Mouse (Mus musculus) hindbrain, embryonic 15.5 days (tissue): Measurements from ENCODE around the gene H3f3b. TPM values are rescaled to one million over a fixed set of nuclear protein-coding genes. Genes with fewer than 3 reads are reported as not detected.
"Not testable (repeated sequence)": the region's sequence is repeated elsewhere in the genome, so short reads cannot be mapped to it uniquely, and the experiment has no call there.

Source experiments
- ATAC-seq: fragments of 200-750 bp; cut with Nextera tagmentation; 2 replicates; pipeline ENCODE4 v1.8.0; 2017; ENCODE audit warnings: low read depth, moderate number of reproducible peaks, moderate TSS enrichment; ENCODE audit not compliant: low FRiP score
- H3K27ac ChIP-seq: fragments of 300-500 bp; sonication (generic); replicated peaks from 2 replicates; pipeline ENCODE4 v1.5.1; 2015; ENCODE audit warnings: mild to moderate bottlenecking, inconsistent platforms
- H3K27me3 ChIP-seq: fragments of 300-500 bp; sonication (generic); 2 replicates; pipeline ENCODE4 v1.6.1; 2015; ENCODE audit warnings: control low read depth, inconsistent platforms
- H3K36me3 ChIP-seq: fragments of 300-500 bp; sonication (generic); 2 replicates; pipeline ENCODE4 v1.6.1; 2015; ENCODE audit warnings: control low read depth, inconsistent platforms
- H3K4me1 ChIP-seq: fragments of 300-500 bp; sonication (generic); replicated peaks from 2 replicates; pipeline ENCODE4 v1.6.1; 2015; ENCODE audit warnings: control low read depth, inconsistent platforms
- H3K4me2 ChIP-seq: fragments of 300-500 bp; sonication (generic); 2 replicates; pipeline ENCODE4 v1.6.1; 2015; ENCODE audit warnings: moderate library complexity, mild to moderate bottlenecking, inconsistent platforms
- H3K4me3 ChIP-seq: fragments of 300-500 bp; sonication (generic); 2 replicates; pipeline ENCODE4 v1.5.1; 2015; ENCODE audit warnings: mild to moderate bottlenecking, inconsistent platforms
- H3K9ac ChIP-seq: fragments of 300-500 bp; sonication (generic); 2 replicates; pipeline ENCODE4 v1.6.1; 2015; ENCODE audit warnings: inconsistent platforms
- H3K9me3 ChIP-seq: fragments of 300-500 bp; sonication (generic); 2 replicates; pipeline ENCODE4 v1.6.1; 2016; ENCODE audit warnings: control low read depth, inconsistent platforms
- WGBS: fragments of 180-500 bp; shearing (Covaris S2); methylation state at CpG from one replicate; pipeline ENCODE4 v1.1.7; 2015; 5-methylcytosine and 5-hydroxymethylcytosine counted together
- polyA plus RNA-seq: library from polyadenylated mRNA; unstranded; fragments of >200 nt; fragmentation: Nextera tagmentation; extraction: Ambion mirVana; gene quantifications from 2 replicates; pipeline ENCODE4 v1.2.1, GENCODE M21; 2015

The H3f3b gene
- polyA plus RNA-seq, 1 experiment from 2014 or later, result 1,686 TPM

DNA sequence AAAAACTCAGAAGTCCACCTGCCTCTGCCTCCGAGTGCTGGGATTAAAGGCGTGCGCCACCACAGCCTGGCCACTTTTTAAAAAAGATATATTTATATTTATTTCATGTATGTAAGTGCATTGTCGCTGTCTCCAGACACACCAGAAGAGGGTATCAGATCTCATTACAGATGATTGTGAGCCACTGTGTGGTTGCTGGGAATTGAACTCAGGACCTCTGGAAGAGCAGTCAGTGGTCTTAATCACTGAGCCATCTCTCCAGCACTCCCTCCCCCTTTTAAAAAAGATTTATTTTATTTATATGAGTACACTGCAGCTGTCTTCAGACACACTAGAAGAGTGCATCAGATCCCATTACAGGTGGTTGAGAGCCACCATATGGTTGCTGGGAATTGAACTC is 8.9 kb downstream of the H3f3b start:
- not testable (repeated sequence) for H3K4me2 ChIP-seq, H3K4me3 ChIP-seq, ATAC-seq, H3K9me3 ChIP-seq, H3K27ac ChIP-seq, H3K9ac ChIP-seq, H3K27me3 ChIP-seq
- Histone ChIP-seq H3K36me3 (peaks cover 19% of the 10 kb centered on the region), H3K4me1 (peaks cover 24% of the 10 kb centered on the region)
- 92% methylated on average over 4 of the region's 4 CpGs for WGBS

DNA sequence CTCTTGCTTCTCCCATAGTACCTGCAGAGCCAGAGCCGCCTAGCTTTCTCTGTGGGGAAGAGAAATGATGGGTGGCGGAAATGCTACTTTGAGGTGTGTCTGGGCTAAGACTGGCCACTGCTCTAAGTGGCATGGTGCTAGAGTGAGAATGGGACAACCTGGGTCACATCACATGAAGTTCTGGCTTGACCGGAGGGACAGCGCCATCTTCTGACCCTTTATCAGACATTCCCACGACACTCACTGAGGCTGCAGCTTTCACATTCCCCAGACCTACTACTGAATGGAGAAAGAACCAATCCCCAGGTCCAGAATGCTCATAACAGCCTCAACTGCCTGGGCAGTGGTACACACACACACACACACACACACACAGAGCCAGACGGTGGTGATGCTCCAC is 9.7 kb downstream of the H3f3b start:
- Histone ChIP-seq H3K4me3 (no peak overlapping the region), H3K4me1 (peaks cover 25% of the 10 kb centered on the region), H3K4me2 (no peak overlapping the region), H3K27me3 (no peaks in the 10 kb centered on the region), H3K27ac (no peak overlapping the region), H3K9ac (no peak overlapping the region), H3K36me3 (peaks cover 19% of the 10 kb centered on the region), H3K9me3 (no peaks in the 10 kb centered on the region)
- 40% methylated on average over 6 of the region's 6 CpGs for WGBS
- peak; percentile 4; the same call in 1 of the 2 replicates for ATAC-seq

DNA sequence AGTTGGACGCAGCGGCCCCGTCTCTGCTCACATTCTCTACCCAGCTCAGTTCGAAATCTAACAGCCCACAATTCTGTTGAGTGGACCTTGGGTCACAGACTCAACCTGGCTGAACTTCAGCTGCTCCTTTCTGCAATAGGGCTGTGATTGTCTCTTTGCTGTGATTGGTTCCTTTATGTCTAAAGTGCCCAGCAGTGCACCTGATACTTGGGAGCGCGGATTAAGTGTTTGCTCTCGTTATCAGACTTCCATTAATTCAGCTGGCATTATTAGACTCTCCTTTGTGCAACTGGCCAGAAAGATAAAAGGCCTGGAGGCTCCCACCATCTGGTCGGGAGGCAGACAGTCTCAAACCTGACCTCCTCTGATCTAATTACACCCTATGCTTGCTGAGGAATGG is 12.9 kb downstream of the H3f3b start:
- Histone ChIP-seq H3K9me3 (no peaks in the 10 kb centered on the region), H3K27me3 (no peaks in the 10 kb centered on the region), H3K4me2 (no peak overlapping the region), H3K4me3 (no peak overlapping the region), H3K9ac (no peak overlapping the region), H3K27ac (no peak overlapping the region), H3K36me3 (no peaks in the 10 kb centered on the region), H3K4me1 (peaks cover 23% of the 10 kb centered on the region)
- no peak for ATAC-seq
- 70% methylated on average over 8 of the region's 8 CpGs for WGBS

DNA sequence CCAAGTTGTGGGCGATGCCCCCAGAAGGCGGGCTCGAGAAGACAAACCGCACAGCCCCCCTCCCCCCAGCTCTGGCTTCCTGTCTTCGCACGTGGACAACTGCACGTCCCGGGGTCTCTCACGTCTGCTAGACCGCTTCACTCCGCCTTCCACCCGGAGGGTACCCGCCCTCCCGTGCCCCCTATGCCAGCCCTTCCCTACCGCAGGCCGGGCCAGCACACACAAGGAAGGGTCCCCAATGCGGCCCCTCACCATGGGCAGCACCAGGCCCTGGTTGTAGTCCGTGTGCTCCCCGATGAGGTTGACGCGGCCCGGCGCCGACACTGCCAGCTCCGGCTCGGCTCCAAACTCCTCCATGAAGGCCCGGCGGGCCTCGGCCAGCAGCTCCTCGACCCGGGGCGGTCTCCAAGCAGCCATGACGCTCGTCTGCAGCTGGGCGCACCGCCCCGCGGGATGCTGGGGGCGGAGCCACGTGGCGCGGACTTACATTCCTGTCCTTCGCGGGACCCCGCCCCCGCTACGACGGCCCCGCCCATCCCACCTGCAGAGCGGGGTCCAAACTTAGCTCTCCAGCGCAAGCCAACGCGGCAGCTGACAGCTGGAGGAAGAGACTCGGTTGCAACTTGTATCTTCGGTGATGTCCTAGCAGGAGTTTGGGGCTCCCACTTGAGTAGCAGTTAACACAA is 15.4 kb downstream of the H3f3b start, which contains the start of gene Galk1:
Gene Galk1 (minus strand): TSS at position 458 of the 686 bp plus-strand sequence.
- Histone ChIP-seq H3K27ac (peak within 1 kb of the TSS; percentile 81), H3K36me3 (no peaks in the 10 kb centered on the region), H3K27me3 (no peaks in the 10 kb centered on the region), H3K4me3 (peak within 1 kb of the TSS; percentile 59), H3K4me2 (peak within 1 kb of the TSS; percentile 73), H3K9me3 (no peaks in the 10 kb centered on the region), H3K4me1 (peaks cover 26% of the 10 kb centered on the region), H3K9ac (peak within 1 kb of the TSS; percentile 63)
- peak; percentile 81 for ATAC-seq
- under 1% methylated on average over 51 of the region's 55 CpGs for WGBS

DNA sequence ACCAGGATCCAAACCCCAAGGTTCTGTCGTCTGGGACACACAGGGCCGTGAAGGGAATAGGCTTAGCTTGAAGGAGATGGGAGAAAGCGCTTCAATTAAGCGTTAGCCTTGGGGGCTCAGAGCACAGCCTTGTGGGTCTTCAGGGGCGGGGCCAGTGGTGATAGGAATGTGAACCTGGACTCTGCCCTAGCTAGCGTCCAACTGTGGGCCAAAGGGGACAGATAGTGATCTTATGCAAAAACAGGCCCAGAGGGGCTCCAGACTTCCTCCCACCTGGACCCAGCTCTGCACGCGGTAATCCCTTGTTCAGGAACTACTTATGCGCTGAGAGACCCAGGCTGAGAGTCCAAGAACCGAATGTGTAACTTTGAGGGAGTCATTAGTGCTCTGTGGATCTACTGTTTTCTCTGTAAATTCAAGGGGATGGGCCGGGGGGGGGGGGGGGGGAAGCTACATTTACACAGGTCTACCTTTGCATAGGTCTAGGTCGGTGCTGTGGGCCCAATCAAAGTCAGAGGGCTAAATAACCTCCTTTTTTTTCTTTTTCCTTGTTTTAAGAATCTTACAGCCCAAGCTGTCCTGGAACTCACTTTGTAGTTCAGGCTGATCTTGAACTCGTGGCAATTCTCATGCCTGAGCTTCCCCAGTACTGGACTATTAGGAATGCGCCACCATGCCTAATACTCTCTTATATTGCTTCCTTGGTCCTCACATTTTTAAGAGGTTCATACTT is 16.1 kb downstream of the H3f3b start:
- ATAC-seq, result no peak; the same call in 1 of the 2 replicates
- no peaks in the 10 kb centered on the region for H3K9me3 ChIP-seq
- peak overlapping the region; percentile 73 for H3K4me2 ChIP-seq
- H3K36me3 ChIP-seq, result no peaks in the 10 kb centered on the region
- peak overlapping the region; percentile 81; the same call in 1 of the 2 replicates for H3K27ac ChIP-seq
- H3K4me3 ChIP-seq, result peak overlapping the region; percentile 59
- H3K27me3 ChIP-seq, result no peaks in the 10 kb centered on the region
- H3K4me1 ChIP-seq, result peaks cover 26% of the 10 kb centered on the region
- WGBS, result 24% methylated on average over 14 of the region's 14 CpGs
- H3K9ac ChIP-seq, result peak overlapping the region; percentile 63

DNA sequence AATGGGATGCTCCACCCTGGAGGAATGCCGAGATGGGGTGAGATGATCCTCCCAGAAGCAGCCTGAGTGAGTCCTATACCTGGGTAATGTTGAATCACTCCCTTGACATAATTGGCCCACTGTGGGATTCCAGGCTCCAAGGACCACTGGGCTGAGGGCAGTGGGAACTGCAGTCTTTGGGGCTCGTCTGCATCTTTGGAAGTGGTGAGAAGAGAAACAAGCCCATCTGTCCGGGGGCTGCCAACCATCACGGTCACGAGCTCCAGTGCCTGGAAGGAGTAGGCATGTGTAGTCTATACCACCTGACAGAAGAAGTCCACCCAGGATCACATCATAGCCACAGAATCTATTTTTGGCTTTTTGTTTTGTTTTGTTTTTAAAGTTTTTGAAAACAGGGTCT is 16.8 kb downstream of the H3f3b start:
- no peak for ATAC-seq
- Histone ChIP-seq H3K4me3 (no peak overlapping the region), H3K4me1 (peaks cover 26% of the 10 kb centered on the region), H3K9ac (no peak overlapping the region), H3K27ac (no peak overlapping the region), H3K36me3 (no peaks in the 10 kb centered on the region), H3K9me3 (no peaks in the 10 kb centered on the region), H3K4me2 (no peak overlapping the region), H3K27me3 (no peaks in the 10 kb centered on the region)
- WGBS, result 89% methylated on average over 5 of the region's 5 CpGs

DNA sequence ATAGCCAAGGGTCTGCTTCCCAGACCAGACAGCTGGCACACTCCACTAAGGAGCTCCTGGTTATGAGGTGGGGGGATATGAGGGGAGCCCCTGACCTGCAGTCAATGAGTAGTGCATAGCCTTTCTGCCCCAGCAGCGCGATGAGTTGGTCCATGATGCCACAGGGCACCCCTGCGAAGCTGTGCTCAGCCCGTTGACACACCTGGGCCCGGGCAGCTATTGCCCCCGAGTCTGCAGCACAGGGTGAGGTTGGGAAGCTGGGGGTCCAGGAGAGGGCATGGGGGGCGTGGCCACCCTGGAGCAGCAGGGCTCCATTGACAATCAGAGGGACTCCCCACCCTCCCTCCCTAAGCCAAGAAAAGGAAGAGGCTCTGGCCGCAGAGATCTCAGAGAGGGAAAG is 17.6 kb downstream of the H3f3b start:
- H3K27me3 ChIP-seq, result no peaks in the 10 kb centered on the region
- H3K4me1 ChIP-seq, result peaks cover 30% of the 10 kb centered on the region
- no peak for ATAC-seq
- no peaks in the 10 kb centered on the region for H3K9me3 ChIP-seq
- 81% methylated on average over 8 of the region's 8 CpGs for WGBS
- 0 out of 2 replicates have a peak overlapping the region, but pooled peaks have one; percentile 22 for H3K27ac ChIP-seq
- H3K4me3 ChIP-seq, result no peak overlapping the region
- H3K36me3 ChIP-seq, result no peaks in the 10 kb centered on the region
- H3K9ac ChIP-seq, result no peak overlapping the region
- no peak overlapping the region for H3K4me2 ChIP-seq

DNA sequence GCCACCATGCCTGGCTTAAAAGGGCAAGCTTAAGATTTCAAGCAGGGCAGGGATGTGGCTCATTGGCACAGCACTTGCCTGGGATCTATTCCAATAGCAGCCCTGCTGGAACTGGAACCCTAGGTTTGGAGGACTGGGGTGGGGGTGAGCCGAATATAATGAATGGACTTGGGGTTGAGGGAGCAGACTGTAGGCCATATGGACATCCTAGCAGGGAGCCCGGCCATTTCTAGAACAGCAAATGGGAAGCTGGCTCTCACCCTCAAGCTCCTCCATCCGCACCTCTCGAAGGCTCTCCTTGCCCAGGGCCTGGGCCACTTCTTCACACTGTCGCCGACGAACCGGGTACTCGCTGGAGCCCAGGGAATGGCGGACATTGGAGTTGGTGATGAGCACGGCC is 18.1 kb downstream of the H3f3b start:
- no peak for ATAC-seq
- Histone ChIP-seq H3K4me3 (no peak overlapping the region), H3K9me3 (no peaks in the 10 kb centered on the region), H3K27me3 (no peaks in the 10 kb centered on the region), H3K9ac (no peak overlapping the region), H3K4me1 (peaks cover 35% of the 10 kb centered on the region), H3K27ac (peak overlapping the region; percentile 6; the same call in 1 of the 2 replicates), H3K36me3 (no peaks in the 10 kb centered on the region), H3K4me2 (no peak overlapping the region)
- WGBS, result 80% methylated on average over 11 of the region's 11 CpGs

DNA sequence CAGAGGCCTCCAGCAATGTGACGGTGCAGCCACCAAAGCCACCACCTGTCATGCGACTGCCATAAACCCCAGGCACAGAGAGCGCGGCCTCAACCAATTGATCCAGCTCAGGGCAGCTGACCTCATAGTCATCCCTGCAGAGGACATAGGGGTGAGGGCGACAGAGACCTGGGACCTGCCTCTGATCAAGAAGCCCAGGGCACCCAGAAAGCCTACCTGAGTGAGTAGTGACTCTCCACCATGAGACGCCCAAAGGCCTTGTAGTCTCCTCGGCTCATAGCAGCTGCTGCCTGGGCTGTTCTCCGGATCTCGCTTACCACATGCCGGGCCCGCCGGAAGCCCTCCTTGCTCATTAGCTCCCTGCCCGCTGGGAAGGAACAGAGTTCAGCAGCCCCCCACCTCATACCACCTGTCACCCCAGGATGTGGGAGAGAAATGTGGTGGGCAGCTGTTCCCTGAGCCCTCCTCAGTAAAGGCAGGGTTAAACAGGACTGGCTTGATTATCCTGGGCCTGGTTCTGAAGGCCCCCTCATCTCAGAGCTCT is 18.9 kb downstream of the H3f3b start:
- Histone ChIP-seq H3K27ac (peak overlapping the region; percentile 6; the same call in 1 of the 2 replicates), H3K4me1 (peaks cover 41% of the 10 kb centered on the region), H3K9me3 (no peaks in the 10 kb centered on the region), H3K4me2 (no peak overlapping the region), H3K27me3 (no peaks in the 10 kb centered on the region), H3K9ac (no peak overlapping the region), H3K4me3 (no peak overlapping the region), H3K36me3 (no peaks in the 10 kb centered on the region)
- no peak for ATAC-seq
- WGBS, result 78% methylated on average over 13 of the region's 13 CpGs

DNA sequence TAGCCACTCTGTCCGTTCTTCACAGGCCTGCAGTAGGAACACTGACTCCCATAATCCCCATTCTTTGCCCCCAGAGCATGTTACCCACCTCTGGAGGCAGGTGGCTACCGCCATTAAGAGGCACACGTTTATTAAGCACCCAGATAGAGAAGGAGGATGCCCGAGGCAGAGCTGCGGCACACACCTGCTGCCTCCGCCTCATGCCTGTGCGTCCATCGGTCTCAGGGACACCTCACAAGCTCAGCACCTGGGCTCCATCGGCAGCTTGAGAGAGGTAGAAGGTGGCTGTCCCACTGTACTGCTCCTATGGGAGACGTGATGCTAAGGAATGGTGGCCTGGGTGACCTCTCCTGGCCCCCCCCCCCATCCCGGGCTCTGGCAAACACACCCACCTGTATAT is 19.4 kb downstream of the H3f3b start:
- H3K36me3 ChIP-seq, result no peaks in the 10 kb centered on the region
- H3K27ac ChIP-seq, result no peak overlapping the region
- no peaks in the 10 kb centered on the region for H3K27me3 ChIP-seq
- 86% methylated on average over 11 of the region's 11 CpGs for WGBS
- no peak overlapping the region for H3K4me3 ChIP-seq
- no peak overlapping the region for H3K9ac ChIP-seq
- H3K9me3 ChIP-seq, result no peaks in the 10 kb centered on the region
- no peak overlapping the region for H3K4me2 ChIP-seq
- ATAC-seq, result no peak
- peaks cover 41% of the 10 kb centered on the region for H3K4me1 ChIP-seq

DNA sequence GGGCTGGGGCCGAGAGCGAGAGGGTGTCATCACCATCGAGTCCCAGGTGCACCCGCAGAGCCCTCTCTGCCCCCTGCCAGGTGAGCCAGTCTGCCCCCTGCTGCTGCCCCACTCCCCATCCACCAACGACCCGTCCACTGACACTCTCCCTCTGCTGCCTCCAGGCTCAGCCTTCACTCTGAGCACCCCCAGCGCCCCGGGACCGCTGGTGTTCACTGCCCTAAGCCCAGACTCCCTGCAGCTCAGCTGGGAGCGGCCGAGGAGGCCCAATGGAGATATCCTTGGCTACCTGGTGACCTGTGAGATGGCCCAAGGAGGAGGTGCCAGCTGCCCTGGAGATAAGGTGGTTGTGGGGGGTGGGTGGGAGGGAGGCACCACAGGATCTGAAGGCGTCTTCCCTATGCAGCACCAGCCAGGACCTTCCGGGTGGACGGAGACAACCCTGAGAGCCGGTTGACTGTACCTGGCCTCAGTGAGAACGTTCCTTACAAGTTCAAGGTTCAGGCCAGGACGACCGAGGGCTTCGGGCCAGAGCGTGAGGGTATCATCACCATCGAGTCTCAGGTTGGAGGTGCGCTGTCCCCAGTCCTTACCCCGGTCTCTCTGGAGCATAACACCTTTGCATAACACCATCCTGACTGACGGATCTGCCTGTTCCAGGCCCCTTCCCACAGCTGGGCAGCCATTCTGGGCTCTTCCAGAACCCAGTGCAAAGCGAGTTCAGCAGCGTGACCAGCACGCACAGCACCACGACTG is 20.5 kb downstream of the H3f3b start:
- ATAC-seq, result no peak
- Histone ChIP-seq H3K4me3 (no peak overlapping the region), H3K9ac (no peak overlapping the region), H3K27me3 (no peaks in the 10 kb centered on the region), H3K9me3 (no peaks in the 10 kb centered on the region), H3K36me3 (no peaks in the 10 kb centered on the region), H3K27ac (no peak overlapping the region), H3K4me1 (peaks cover 31% of the 10 kb centered on the region), H3K4me2 (no peak overlapping the region)
- 89% methylated on average over 28 of the region's 28 CpGs for WGBS
